Mouse (Mus musculus) ES-Bruce4 (cell line): ENCODE data around the gene St8sia1.
A peak's percentile ranks its signal among the peaks of the same experiment; 100 is the strongest.

ENCODE experiments used
- CTCF ChIP-seq: IDR thresholded peaks from one replicate; pipeline ENCODE4 v1.8.1; 2011; ENCODE audit warnings: low read depth, low read length
- EP300 ChIP-seq: IDR thresholded peaks from 2 replicates; pipeline ENCODE4 v1.6.1; 2011; ENCODE audit warnings: low read depth, low read length; ENCODE audit not compliant: insufficient read depth

GRCm38 (mm10) chr6:142988753-142989152, 24.5 kb upstream of the St8sia1 start:
- TF ChIP-seq EP300 (peak; percentile 52; the same call in 1 of the 2 replicates), CTCF (peak; percentile 98)
